Mouse (Mus musculus): ENCODE data around the gene Gm29427.

- TF ChIP-seq CTCF (IDR thresholded peaks at IDR 0.05; ENCODE audit: low read depth) (no peak), EP300 (optimal IDR thresholded peaks at IDR 0.05) (peak; percentile 100)
Observed at GRCm38 (mm10) chr1:130717291-130717871, 1.8 kb upstream of the Gm29427 start, which contains the start of gene Yod1.

Measured in stomach, postnatal 0 days (tissue).